Mouse (Mus musculus) kidney, adult 18-20 months (tissue): ENCODE data around the gene Gpsm1.
A peak's percentile ranks its signal among the peaks of the same experiment; 100 is the strongest.
"Not testable (repeated sequence)": the region's sequence is repeated elsewhere in the genome, so short reads cannot be mapped to it uniquely, and the experiment has no call there.

ENCODE experiments used
- DNase-seq: peaks from one replicate; pipeline ENCODE4 v3.0.0; 2021

Gpsm1 gene

GRCm38 (mm10) chr2:26342609-26343490 is 27.5 kb downstream of the Gpsm1 start:
- peak; percentile 38 for DNase-seq

GRCm38 (mm10) chr2:26348241-26348640 is 32.9 kb downstream of the Gpsm1 start:
- DNase-seq = no peak

DNA sequence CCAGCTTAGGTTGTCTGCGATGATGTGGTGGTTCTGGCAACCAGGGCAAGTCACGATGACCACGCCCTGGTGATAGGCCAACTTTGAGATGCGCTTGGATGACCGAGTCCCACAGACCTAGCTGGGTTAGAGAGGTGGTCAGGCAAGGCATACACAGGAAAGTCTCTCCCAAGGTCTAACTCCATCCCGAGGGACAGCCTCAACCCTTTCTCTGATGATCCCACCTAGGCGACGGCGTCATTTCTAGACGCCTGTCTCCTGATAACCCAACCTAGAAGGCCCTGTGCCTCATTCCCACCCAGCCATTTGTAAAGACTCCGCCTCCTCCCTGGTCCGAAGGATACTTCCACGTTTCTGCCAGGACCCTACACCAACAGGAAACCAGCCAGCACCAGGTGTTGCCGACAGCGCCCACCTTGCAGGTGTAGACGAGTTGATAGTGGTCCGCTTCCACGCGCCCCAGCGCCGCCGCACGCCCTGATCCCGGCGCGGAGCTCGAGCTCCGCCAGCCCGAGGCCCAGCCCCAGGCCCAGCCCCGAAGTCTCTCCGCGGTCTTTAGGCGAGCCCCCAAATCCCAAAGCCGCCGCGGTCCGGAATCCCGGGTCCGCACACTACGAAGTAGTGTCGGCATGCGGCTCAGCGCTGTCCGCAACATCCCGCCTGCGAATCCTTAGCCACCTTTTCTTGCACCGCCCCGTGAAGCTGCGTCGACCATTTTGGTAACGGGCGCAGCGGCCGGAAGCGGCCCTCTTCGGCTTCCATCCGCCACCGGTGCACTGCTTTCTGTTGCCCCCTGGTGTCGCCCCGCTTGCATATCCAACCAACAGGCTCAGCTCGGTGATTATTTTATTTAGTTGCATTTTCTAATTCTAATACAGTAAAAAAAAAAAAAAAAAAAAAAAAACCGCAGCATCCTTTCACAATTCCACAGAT is 36.3 kb downstream of the Gpsm1 start, which contains the start of gene Dnlz:
Gene Dnlz (minus strand): TSS at position 753 of the 933 bp plus-strand sequence.
- DNase-seq = peak; percentile 94

- no peak for DNase-seq
Measured at GRCm38 (mm10) chr2:26352291-26352910, 37.1 kb downstream of the Gpsm1 start.

DNA sequence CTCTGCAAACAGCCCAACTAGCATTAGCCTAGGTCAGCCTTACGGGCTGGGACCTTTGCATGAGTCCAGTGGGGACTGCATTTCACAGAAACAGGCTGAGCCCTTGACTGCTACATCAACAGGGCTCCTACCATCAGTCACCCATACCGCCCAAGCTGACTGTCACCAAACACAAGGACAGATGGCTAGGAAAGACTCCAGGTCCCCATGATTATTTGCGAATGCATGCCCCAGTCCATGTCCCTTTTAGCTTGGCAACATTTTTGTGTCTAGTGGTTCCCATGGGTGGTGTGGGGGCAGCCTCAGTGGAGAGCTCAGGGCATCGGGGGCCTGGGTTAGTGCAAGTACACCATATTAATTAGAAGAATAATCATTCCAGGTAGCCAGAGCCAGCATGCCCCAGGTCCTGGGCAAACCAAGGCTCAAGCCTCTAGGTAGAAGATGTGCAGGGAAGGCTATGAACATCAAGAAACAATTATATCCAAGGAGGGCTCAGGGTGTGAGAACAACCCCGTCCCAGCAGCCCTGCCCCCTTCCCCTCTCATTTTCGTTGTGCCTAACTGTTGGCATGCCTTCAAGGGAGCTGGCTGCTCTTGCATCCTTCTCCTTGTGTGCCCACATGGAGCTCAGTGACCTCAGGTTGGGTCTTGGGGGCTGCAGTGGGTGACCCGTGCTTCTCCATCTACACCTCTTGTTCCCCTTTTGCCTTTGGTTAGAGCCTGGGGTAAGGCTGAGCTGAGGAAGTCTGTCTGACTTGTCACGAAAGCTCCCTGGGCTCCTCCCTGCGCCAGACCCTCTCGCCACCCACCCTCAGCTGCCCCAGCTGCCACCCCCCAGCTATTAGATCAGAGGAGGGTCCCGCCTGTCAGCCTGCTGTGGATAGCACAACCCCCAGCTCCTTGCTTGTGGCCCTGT is 38.0 kb downstream of the Gpsm1 start:
- no peak for DNase-seq

DNA sequence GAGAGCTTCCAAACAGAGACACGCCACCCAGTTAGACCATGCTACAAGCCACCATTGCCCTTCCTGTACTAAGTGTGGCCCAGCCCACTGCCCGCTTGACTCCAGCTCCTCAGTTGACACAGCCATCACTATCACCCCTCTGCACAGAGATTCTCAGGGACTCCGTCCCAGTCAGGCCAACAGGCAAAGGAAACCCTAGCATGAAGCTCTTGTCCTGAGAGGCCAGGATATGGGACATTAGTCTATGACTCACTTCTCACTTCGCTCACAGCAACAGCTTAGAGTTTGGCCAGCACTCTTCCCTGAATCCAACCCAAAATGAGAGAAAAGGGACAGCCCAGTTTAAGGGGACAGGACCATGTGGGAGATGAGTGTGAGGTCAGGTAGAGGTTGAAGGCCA is 39.1 kb downstream of the Gpsm1 start:
- DNase-seq = no peak

- no peak for DNase-seq
Measured at GRCm38 (mm10) chr2:26356231-26356630, 40.9 kb downstream of the Gpsm1 start.

- no peak for DNase-seq
Measured at GRCm38 (mm10) chr2:26356678-26357077, 41.4 kb downstream of the Gpsm1 start.

- peak; percentile 84 for DNase-seq
Measured at GRCm38 (mm10) chr2:26357484-26357883, 42.2 kb downstream of the Gpsm1 start.

- DNase-seq = no peak
Measured at GRCm38 (mm10) chr2:26358667-26359320, 43.5 kb downstream of the Gpsm1 start.

GRCm38 (mm10) chr2:26359983-26360382 is 44.7 kb downstream of the Gpsm1 start:
- DNase-seq = no peak

DNA sequence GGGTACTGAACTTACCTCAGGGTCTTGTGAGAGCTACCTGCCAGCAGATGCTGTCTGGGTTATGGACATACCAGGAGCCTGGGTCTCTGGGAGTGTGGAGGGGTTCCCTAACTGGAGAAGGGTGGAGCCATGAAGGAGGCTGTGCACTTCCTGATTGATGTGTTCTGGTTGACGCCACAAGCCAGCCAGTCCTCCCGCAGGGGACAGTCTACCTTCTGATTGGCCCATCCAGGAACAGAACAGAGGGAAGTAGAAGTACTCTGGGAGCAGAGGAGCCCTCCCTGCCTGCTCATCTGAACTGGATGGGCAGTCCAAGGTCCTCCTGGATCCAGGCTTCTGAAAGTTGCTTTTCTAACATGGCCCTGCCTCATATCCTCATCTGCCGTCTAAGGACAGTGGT is 45.5 kb downstream of the Gpsm1 start, which contains the start of gene Card9:
Gene Card9 (minus strand): TSS at position 147 of the 400 bp plus-strand sequence.
- DNase-seq = no peak

DNA sequence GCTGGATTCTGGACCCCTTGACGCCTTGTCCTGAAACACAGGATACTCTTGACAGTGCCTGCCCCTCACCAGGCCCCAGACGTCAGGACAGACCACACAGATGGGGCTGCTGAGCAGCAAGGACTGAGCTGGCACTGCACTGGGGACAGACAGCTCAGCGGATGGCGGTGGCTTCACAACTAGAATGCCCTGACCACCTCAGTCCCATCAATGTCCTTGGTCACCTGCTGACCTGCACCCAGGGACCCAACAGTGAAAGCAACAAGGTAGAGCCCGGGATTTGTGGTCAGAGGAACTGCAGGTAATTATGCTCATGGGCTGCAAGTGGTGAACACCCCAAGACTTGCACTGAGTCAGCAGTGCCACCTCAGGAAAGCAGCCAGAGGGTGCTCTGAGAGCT is 47.7 kb downstream of the Gpsm1 start:
- DNase-seq = no peak

- no peak for DNase-seq
Measured at GRCm38 (mm10) chr2:26363481-26363880, 48.2 kb downstream of the Gpsm1 start.

GRCm38 (mm10) chr2:26364738-26365465 is 49.6 kb downstream of the Gpsm1 start:
- peak; percentile 69 for DNase-seq

- no peak for DNase-seq
Measured at GRCm38 (mm10) chr2:26367911-26368310, 52.6 kb downstream of the Gpsm1 start.

- no peak for DNase-seq
Measured at GRCm38 (mm10) chr2:26368572-26368971, 53.3 kb downstream of the Gpsm1 start.

GRCm38 (mm10) chr2:26372396-26372795 is 57.1 kb downstream of the Gpsm1 start:
- no peak for DNase-seq

DNA sequence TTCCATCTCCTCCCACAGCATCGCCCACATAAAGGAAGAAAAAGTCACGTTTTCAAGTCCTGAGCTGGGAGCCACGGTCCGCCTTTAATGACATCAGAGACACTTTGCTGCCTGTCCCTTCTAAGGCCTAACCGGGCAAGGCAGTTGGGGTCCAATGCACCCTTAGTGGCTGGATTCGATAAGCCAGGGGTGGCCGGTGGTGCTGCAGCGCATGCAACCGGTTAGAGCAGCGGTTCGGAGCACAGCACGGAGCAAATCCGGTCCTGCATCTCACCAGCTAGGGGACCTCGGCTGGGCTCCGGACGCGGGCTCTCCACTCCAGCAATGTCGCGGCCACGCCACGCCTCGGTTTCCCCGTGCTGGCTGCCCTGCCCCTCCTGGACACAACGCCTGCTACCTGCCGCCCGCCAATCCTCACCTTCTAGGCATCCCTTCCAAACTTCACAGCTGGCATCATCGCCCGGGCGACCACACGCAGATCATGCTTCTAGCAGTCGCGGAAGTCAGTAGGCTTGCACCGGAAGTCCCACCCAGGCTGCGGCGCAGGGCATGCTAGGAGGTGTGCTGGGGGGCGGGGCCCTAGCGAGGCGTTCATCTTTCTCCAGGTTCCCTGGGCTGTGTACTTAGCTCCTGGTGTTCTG is 64.9 kb downstream of the Gpsm1 start, which contains the start of gene Snapc4:
Gene Snapc4 (minus strand): TSS at position 523 of the 641 bp plus-strand sequence.
- peak; percentile 88 for DNase-seq

DNA sequence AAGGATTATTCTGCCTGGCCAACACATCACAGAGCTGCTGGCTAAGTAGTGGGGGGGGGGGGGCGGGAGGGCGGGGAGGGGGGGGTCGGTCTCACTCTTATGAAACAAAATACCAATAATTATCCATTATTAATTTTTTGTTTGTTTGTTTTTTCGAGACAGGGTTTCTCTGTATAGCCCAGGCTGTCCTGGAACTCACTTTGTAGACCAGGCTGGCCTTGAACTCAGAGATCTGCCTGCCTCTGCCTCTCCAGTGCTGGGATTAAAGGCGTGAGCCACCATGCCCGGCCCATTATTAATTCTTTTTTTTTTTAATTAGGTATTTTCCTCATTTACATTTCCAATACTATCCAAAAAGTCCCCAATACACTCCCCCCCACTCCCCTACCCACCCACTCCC is 65.6 kb downstream of the Gpsm1 start:
- not testable (repeated sequence) for DNase-seq
